Mouse (Mus musculus): ENCODE data around the gene Schip1.

Schip1 gene

GRCm38 (mm10) chr3:68669418-68669974 is 604.9 kb downstream of the Schip1 start:
- DNase-seq (ENCODE audit: low spot score) = no peak

- DNase-seq (ENCODE audit: low spot score) = no peak
These were observed 610.1 kb downstream of the Schip1 start for GRCm38 (mm10) chr3:68674721-68675120.

- peak; percentile 47 for DNase-seq (ENCODE audit: low spot score)
These were observed 610.7 kb downstream of the Schip1 start for GRCm38 (mm10) chr3:68675216-68675835.

Measured in left cerebral cortex, adult 11 months (tissue).